In the genomic region with DNA sequence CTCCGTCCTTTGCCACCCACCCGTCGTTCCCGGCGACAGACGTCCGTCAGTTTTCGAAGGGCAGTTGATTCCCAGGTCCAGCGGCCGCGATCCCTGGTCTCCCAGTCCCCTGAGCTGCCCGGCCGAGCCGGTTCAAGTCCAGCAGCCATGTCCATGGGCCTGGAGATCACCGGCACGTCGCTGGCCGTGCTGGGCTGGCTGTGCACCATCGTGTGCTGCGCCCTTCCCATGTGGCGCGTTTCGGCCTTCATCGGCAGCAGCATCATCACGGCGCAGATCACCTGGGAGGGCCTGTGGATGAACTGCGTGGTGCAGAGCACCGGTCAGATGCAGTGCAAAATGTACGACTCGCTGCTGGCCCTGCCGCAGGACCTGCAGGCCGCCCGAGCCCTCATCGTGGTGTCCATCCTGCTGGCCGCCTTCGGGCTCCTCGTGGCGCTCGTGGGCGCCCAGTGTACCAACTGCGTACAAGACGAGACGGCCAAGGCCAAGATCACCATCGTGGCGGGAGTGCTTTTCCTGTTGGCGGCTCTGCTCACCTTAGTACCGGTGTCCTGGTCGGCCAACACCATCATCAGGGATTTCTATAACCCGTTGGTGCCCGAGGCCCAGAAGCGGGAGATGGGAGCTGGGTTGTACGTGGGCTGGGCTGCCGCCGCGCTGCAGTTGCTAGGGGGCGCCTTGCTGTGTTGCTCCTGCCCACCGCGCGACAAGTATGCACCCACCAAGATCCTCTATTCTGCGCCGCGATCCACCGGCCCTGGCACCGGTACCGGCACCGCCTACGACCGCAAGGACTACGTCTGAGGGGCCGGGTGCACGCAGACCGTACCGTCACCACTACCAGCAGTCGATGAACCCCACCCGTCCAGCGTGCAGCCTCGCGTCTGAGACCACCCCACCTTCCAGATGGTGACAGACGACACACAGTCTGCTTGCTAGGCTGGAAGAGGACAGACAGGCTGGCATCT, we compare ENCODE assay signal across 8 mouse cellular contexts. TPM values are rescaled to one million over a fixed set of nuclear protein-coding genes. Genes with fewer than 3 reads are reported as not detected.
A peak's percentile ranks its signal among the peaks of the same experiment; 100 is the strongest.
DNase-seq lines count a peak whose midpoint lies in the region; ATAC-seq lines count a peak whose summit lies in the region.

No protein-coding gene starts in this region.

- peaks cover 27% of the 10 kb centered on the region for H3K4me1 ChIP-seq in embryonic facial prominence, embryonic 13.5 days
- peaks cover 13% of the 10 kb centered on the region; the same call in 1 of the 2 replicates for H3K4me1 ChIP-seq in midbrain, embryonic 14.5 days (ENCODE audit: control insufficient read depth, insufficient read depth, low read length)

- no peaks in the 10 kb centered on the region for H3K36me3 ChIP-seq in embryonic facial prominence, embryonic 13.5 days
- no peaks in the 10 kb centered on the region for H3K36me3 ChIP-seq in midbrain, embryonic 14.5 days (ENCODE audit: control insufficient read depth, insufficient read depth, low read length)

- H3K4me3 ChIP-seq in embryonic facial prominence, embryonic 13.5 days: peak overlapping the region; percentile 38
- H3K4me3 ChIP-seq in midbrain, embryonic 14.5 days (replicated peaks; ENCODE audit: low read depth, low read length): peak overlapping the region; percentile 27

- 2% methylated on average over 79 of the region's 79 CpGs for WGBS in embryonic facial prominence, embryonic 13.5 days
- WGBS in midbrain, embryonic 14.5 days: 3% methylated on average over 79 of the region's 79 CpGs

- ATAC-seq in embryonic facial prominence, embryonic 13.5 days (ENCODE audit: insufficient number of reproducible peaks, insufficient read depth, low FRiP score, low TSS enrichment, low read depth): no peak
- ATAC-seq in midbrain, embryonic 14.5 days (ENCODE audit: low FRiP score, low TSS enrichment): no peak

- peak overlapping the region; percentile 68 for H3K27ac ChIP-seq in embryonic facial prominence, embryonic 13.5 days
- H3K27ac ChIP-seq in midbrain, embryonic 14.5 days (replicated peaks; ENCODE audit: low read depth, low read length): no peak overlapping the region

- H3K9me3 ChIP-seq in embryonic facial prominence, embryonic 13.5 days: no peaks in the 10 kb centered on the region
- no peaks in the 10 kb centered on the region for H3K9me3 ChIP-seq in midbrain, embryonic 14.5 days (ENCODE audit: control insufficient read depth, low read length)

- peak overlapping the region; percentile 61 for H3K9ac ChIP-seq in embryonic facial prominence, embryonic 13.5 days
- H3K9ac ChIP-seq in midbrain, embryonic 14.5 days (replicated peaks; ENCODE audit: low read length): no peak overlapping the region; the same call in 1 of the 2 replicates

- peak overlapping the region; percentile 57 for H3K4me2 ChIP-seq in embryonic facial prominence, embryonic 13.5 days
- H3K4me2 ChIP-seq in midbrain, embryonic 14.5 days (ENCODE audit: low read length): peak overlapping the region; percentile 42

- DNase-seq in kidney, adult 18-20 months: peak; percentile 50
- no peak for DNase-seq in kidney, adult 8-10 months
- DNase-seq in kidney, postnatal 4 days: peak; percentile 46 to 68
- DNase-seq in midbrain, embryonic 14.5 days: peak; percentile 44
- DNase-seq in gastrocnemius, postnatal 36 days: no peak
- DNase-seq in adrenal gland, adult 8-10 months: no peak
- DNase-seq in cerebellum, adult 9-10 months: no peak

- intact Hi-C loops in gastrocnemius, postnatal 36 days (cut with DNase I): no loop called here

- H3K27me3 ChIP-seq in embryonic facial prominence, embryonic 13.5 days: peaks cover 66% of the 10 kb centered on the region
- H3K27me3 ChIP-seq in midbrain, embryonic 14.5 days (ENCODE audit: control insufficient read depth, insufficient read depth, low read length): peaks cover 33% of the 10 kb centered on the region

RNA-seq across cellular contexts. Expression of a gene that starts 0.6 kb away (rescaled TPM):
- 14.8 and 26.4 TPM in 2 replicates for polyA plus RNA-seq in embryonic facial prominence, embryonic 13.5 days (2015; fragmentation: Nextera tagmentation; extraction: Ambion mirVana)
- polyA plus RNA-seq in midbrain, embryonic 14.5 days (2014; fragmentation: Nextera tagmentation; extraction: Ambion mirVana): 0.81 and 1.3 TPM in 2 replicates
- not detected for total RNA-seq in gastrocnemius, postnatal 36 days (2021)
- 1 to 10 TPM in 3 of 4 experiments, not detected in 1; 1.1 to 1.5 (median 1.4) TPM for total RNA-seq in adrenal gland, adult 8-10 months (2022)

RNA-seq across cellular contexts. Expression of a gene that starts 22.4 kb away (rescaled TPM):
- polyA plus RNA-seq in embryonic facial prominence, embryonic 13.5 days (2015; fragmentation: Nextera tagmentation; extraction: Ambion mirVana): 57.4 and 59.4 TPM in 2 replicates
- 58.0 and 81.5 TPM in 2 replicates for polyA plus RNA-seq in midbrain, embryonic 14.5 days (2014; fragmentation: Nextera tagmentation; extraction: Ambion mirVana)
- total RNA-seq in gastrocnemius, postnatal 36 days (2021): 10 to 100 TPM; 51.6 to 57.0 TPM
- 10 to 100 TPM; 52.4 to 65.4 (median 55.9) TPM for total RNA-seq in adrenal gland, adult 8-10 months (2022)

RNA-seq across cellular contexts. Expression of a gene that starts 36.7 kb away (rescaled TPM):
- polyA plus RNA-seq in embryonic facial prominence, embryonic 13.5 days (2015; fragmentation: Nextera tagmentation; extraction: Ambion mirVana): 12.9 and 21.7 TPM in 2 replicates
- polyA plus RNA-seq in midbrain, embryonic 14.5 days (2014; fragmentation: Nextera tagmentation; extraction: Ambion mirVana): 106 and 137 TPM in 2 replicates
- under 1 TPM; 0.59 to 0.74 TPM for total RNA-seq in gastrocnemius, postnatal 36 days (2021)
- total RNA-seq in adrenal gland, adult 8-10 months (2022): 10 to 100 TPM in 3 of 4 experiments, 1 to 10 TPM in 1; 4.9 to 15.9 (median 12.1) TPM

RNA-seq across cellular contexts. Expression of a gene that starts 39.8 kb away (rescaled TPM):
- polyA plus RNA-seq in embryonic facial prominence, embryonic 13.5 days (2015; fragmentation: Nextera tagmentation; extraction: Ambion mirVana): 21.0 and 22.9 TPM in 2 replicates
- not detected in 2 replicates for polyA plus RNA-seq in midbrain, embryonic 14.5 days (2014; fragmentation: Nextera tagmentation; extraction: Ambion mirVana)
- not detected for total RNA-seq in gastrocnemius, postnatal 36 days (2021)
- total RNA-seq in adrenal gland, adult 8-10 months (2022): not detected

RNA-seq across cellular contexts. Expression of a gene that starts 54.4 kb away (rescaled TPM):
- 21.1 and 21.4 TPM in 2 replicates for polyA plus RNA-seq in embryonic facial prominence, embryonic 13.5 days (2015; fragmentation: Nextera tagmentation; extraction: Ambion mirVana)
- 6.0 and 6.3 TPM in 2 replicates for polyA plus RNA-seq in midbrain, embryonic 14.5 days (2014; fragmentation: Nextera tagmentation; extraction: Ambion mirVana)
- total RNA-seq in gastrocnemius, postnatal 36 days (2021): 1 to 10 TPM; 5.1 to 6.4 TPM
- 10 to 100 TPM; 22.1 to 55.7 (median 44.6) TPM for total RNA-seq in adrenal gland, adult 8-10 months (2022)

Comparison
In these comparisons a context has a peak if more than half of its experiments do, and no peak if none do; other contexts are left out.
1. DNase-seq: peak in kidney, adult 18-20 months (single experiment), kidney, postnatal 4 days (2 of 2) and midbrain, embryonic 14.5 days (single experiment); none in kidney, adult 8-10 months (0 of 2), gastrocnemius, postnatal 36 days (0 of 2), adrenal gland, adult 8-10 months (single experiment) and cerebellum, adult 9-10 months (single experiment).